Mouse (Mus musculus) heart, embryonic 11.5 days (tissue): ENCODE data around the gene Atxn7l1. TPM values are rescaled to one million over a fixed set of nuclear protein-coding genes. Genes with fewer than 3 reads are reported as not detected.

ENCODE experiments used
- ATAC-seq: fragments of 200-750 bp; cut with Nextera tagmentation; replicated peaks from 2 replicates; pipeline ENCODE4 v1.8.0; 2017; ENCODE audit warnings: moderate library complexity; ENCODE audit not compliant: insufficient number of reproducible peaks, low FRiP score, low TSS enrichment
- H3K27ac ChIP-seq: fragments of 300-500 bp; sonication (generic); 2 replicates; pipeline ENCODE4 v1.5.1; 2014; ENCODE audit warnings: mild to moderate bottlenecking, low read depth, low read length
- H3K27me3 ChIP-seq: fragments of 300-500 bp; sonication (generic); 2 replicates; pipeline ENCODE4 v1.6.1; 2014; ENCODE audit warnings: mild to moderate bottlenecking, low read length, mixed read lengths; ENCODE audit not compliant: control insufficient read depth, insufficient read depth
- H3K36me3 ChIP-seq: fragments of 300-500 bp; sonication (generic); 2 replicates; pipeline ENCODE4 v1.6.1; 2014; ENCODE audit warnings: mild to moderate bottlenecking, low read length, moderate library complexity, mixed read lengths; ENCODE audit not compliant: control insufficient read depth, insufficient read depth
- H3K4me1 ChIP-seq: fragments of 300-500 bp; sonication (generic); 2 replicates; pipeline ENCODE4 v1.6.1; 2014; ENCODE audit warnings: low read length; ENCODE audit not compliant: control insufficient read depth, insufficient read depth
- H3K4me2 ChIP-seq: fragments of 300-500 bp; sonication (generic); 2 replicates; pipeline ENCODE4 v1.6.1; 2014; ENCODE audit warnings: mild to moderate bottlenecking, moderate library complexity
- H3K4me3 ChIP-seq: fragments of 300-500 bp; sonication (generic); 2 replicates; pipeline ENCODE4 v1.5.1; 2014; ENCODE audit warnings: low read depth, low read length
- H3K9ac ChIP-seq: fragments of 300-500 bp; sonication (generic); 2 replicates; pipeline ENCODE4 v1.6.1; 2014; ENCODE audit warnings: mild to moderate bottlenecking, low read depth, low read length, moderate library complexity
- H3K9me3 ChIP-seq: fragments of 300-500 bp; sonication (generic); replicated peaks from 2 replicates; pipeline ENCODE4 v1.6.1; 2016; ENCODE audit warnings: low read length; ENCODE audit not compliant: control insufficient read depth
- WGBS: fragments of 180-500 bp; shearing (Covaris S2); extraction: QIAGEN DNeasy Blood & Tissue Kit; methylation state at CpG from one replicate; pipeline ENCODE4 v1.1.7; 2014; ENCODE audit not compliant: insufficient replicate concordance; 5-methylcytosine and 5-hydroxymethylcytosine counted together
- polyA plus RNA-seq: library from polyadenylated mRNA; unstranded; fragments of >200 nt; fragmentation: Nextera tagmentation; extraction: Ambion mirVana; gene quantifications from 2 replicates; pipeline ENCODE4 v1.2.1, GENCODE M21; 2014

Gene Atxn7l1
- polyA plus RNA-seq, 1 experiment from 2014 or later = 15.6 TPM

- Histone ChIP-seq H3K4me2 (no peak overlapping the region), H3K27me3 (no peaks in the 10 kb centered on the region), H3K9me3 (no peaks in the 10 kb centered on the region), H3K4me1 (peaks cover 4% of the 10 kb centered on the region; the same call in 1 of the 2 replicates), H3K36me3 (no peaks in the 10 kb centered on the region), H3K27ac (no peak overlapping the region), H3K4me3 (no peak overlapping the region), H3K9ac (no peak overlapping the region)
- no peak for ATAC-seq
- 73% methylated on average over 11 of the region's 11 CpGs for WGBS
These were observed 35.1 kb downstream of the Atxn7l1 start for GRCm38 (mm10) chr12:33182428-33183137.

DNA sequence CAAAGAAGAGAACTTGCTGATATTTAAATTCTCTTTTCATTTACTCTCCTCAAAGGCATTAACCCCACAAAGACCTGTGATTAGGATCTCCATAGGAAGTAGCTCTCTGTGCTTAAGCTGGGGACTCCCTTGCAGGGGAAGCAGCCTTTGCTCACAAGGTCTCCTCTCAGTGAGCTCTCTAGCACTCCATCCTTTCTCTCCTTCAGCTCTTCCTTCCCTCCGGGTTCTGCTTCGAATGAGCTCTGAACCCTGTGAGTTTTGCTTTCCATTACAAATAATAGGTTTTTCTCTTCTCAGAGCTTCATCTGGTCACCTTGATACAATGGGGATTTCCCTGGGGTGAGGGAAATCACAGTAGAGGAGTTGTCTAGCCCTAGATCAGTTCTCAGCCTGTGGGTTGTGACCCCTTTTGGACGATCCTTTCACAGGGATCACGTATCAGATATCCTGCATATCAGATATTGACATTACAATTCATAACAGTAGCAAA lies 35.7 kb downstream of the Atxn7l1 start:
- Histone ChIP-seq H3K27ac (no peak overlapping the region), H3K4me3 (no peak overlapping the region), H3K27me3 (no peaks in the 10 kb centered on the region), H3K36me3 (no peaks in the 10 kb centered on the region), H3K9me3 (no peaks in the 10 kb centered on the region), H3K9ac (no peak overlapping the region), H3K4me2 (no peak overlapping the region), H3K4me1 (peaks cover 4% of the 10 kb centered on the region; the same call in 1 of the 2 replicates)
- ATAC-seq = no peak
- WGBS = 68% methylated on average over 4 of the region's 4 CpGs

GRCm38 (mm10) chr12:33184137-33184536 lies 36.6 kb downstream of the Atxn7l1 start:
- H3K4me2 ChIP-seq = no peak overlapping the region
- peaks cover 4% of the 10 kb centered on the region; the same call in 1 of the 2 replicates for H3K4me1 ChIP-seq
- H3K9ac ChIP-seq = no peak overlapping the region
- no peak for ATAC-seq
- WGBS = 88% methylated on average over 3 of the region's 3 CpGs
- no peaks in the 10 kb centered on the region for H3K9me3 ChIP-seq
- no peak overlapping the region for H3K4me3 ChIP-seq
- H3K27ac ChIP-seq = no peak overlapping the region
- no peaks in the 10 kb centered on the region for H3K27me3 ChIP-seq
- H3K36me3 ChIP-seq = no peaks in the 10 kb centered on the region

DNA sequence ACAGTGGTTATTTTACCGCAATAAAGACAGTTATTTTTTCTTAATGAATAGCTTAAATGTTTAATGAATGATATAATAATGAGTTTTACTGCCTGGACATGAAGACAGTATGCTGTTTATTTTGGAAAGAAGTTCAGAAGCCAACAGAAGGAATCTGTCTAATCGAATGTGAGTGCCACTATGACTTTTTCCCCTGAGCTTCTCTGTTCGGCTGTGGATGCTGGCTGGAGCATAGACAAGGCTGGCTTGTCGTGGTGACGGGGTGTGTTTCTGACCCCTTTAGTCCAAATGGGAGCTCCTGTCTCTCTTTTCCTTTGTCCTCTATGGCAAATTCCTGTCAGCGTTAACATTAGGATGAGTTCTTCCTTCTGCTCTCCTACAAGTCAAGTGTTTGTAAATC lies 37.6 kb downstream of the Atxn7l1 start:
- Histone ChIP-seq H3K36me3 (no peaks in the 10 kb centered on the region), H3K9me3 (no peaks in the 10 kb centered on the region), H3K9ac (no peak overlapping the region), H3K4me1 (peaks cover 4% of the 10 kb centered on the region; the same call in 1 of the 2 replicates), H3K4me2 (no peak overlapping the region), H3K27me3 (no peaks in the 10 kb centered on the region), H3K27ac (no peak overlapping the region), H3K4me3 (no peak overlapping the region)
- ATAC-seq = no peak
- 66% methylated on average over 6 of the region's 6 CpGs for WGBS

DNA sequence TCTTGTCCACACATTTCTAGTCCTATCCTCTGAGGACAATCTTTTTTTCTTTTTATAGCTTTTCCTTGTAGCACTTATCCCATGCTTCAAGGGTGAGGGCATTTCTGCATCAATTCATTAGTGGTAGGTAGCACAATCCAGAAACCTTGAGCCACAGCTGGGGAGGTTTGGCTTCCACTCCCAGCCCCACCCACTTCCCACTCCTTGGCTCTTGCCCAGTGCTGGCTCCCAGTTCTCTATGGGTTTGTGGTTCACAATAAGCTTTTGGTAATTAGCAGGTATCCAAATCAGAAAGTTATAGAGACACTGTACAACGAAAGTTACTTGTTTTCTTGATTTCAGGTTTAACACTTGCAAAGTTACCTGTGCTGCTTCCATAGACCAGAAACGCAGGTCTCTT lies 38.8 kb downstream of the Atxn7l1 start:
- WGBS = 86% methylated on average over 2 of the region's 2 CpGs
- no peak for ATAC-seq

DNA sequence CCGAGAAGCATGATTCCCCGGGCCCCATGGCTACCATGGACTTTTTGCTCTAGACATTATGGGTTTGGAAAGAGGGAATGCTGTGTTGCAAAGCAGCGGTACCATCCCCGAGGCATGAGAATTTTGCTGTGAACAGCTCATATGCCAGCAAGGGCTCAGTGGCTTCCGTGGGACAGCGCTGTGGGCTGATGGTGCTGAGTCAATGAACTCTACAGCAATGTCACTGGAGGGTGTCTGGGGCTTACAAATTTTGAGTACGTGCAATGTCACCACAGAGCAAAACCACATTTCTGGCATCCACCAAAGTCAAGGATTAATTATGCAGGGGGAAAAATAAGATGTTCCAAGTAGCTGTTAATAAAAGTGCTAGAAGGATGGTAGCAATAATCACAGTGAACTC lies 42.6 kb downstream of the Atxn7l1 start:
- H3K36me3 ChIP-seq = no peaks in the 10 kb centered on the region
- ATAC-seq = no peak
- no peaks in the 10 kb centered on the region for H3K27me3 ChIP-seq
- no peak overlapping the region for H3K9ac ChIP-seq
- H3K4me1 ChIP-seq = peaks cover 18% of the 10 kb centered on the region
- no peak overlapping the region for H3K4me3 ChIP-seq
- no peaks in the 10 kb centered on the region for H3K9me3 ChIP-seq
- H3K27ac ChIP-seq = no peak overlapping the region
- no peak overlapping the region for H3K4me2 ChIP-seq
- 85% methylated on average over 7 of the region's 7 CpGs for WGBS

More for the DNA sequence above, 38.8 kb downstream of the Atxn7l1 start:
- Histone ChIP-seq H3K36me3 (no peaks in the 10 kb centered on the region), H3K9me3 (no peaks in the 10 kb centered on the region), H3K4me1 (peaks cover 9% of the 10 kb centered on the region), H3K4me2 (no peak overlapping the region), H3K9ac (no peak overlapping the region), H3K27me3 (no peaks in the 10 kb centered on the region), H3K27ac (no peak overlapping the region), H3K4me3 (no peak overlapping the region)

GRCm38 (mm10) chr12:33190633-33191032 lies 43.1 kb downstream of the Atxn7l1 start:
- Histone ChIP-seq H3K4me1 (peaks cover 18% of the 10 kb centered on the region), H3K4me3 (no peak overlapping the region), H3K9me3 (no peaks in the 10 kb centered on the region), H3K9ac (no peak overlapping the region), H3K36me3 (no peaks in the 10 kb centered on the region), H3K27me3 (no peaks in the 10 kb centered on the region), H3K4me2 (no peak overlapping the region), H3K27ac (no peak overlapping the region)
- ATAC-seq = no peak
- WGBS = 72% methylated on average over 6 of the region's 6 CpGs

DNA sequence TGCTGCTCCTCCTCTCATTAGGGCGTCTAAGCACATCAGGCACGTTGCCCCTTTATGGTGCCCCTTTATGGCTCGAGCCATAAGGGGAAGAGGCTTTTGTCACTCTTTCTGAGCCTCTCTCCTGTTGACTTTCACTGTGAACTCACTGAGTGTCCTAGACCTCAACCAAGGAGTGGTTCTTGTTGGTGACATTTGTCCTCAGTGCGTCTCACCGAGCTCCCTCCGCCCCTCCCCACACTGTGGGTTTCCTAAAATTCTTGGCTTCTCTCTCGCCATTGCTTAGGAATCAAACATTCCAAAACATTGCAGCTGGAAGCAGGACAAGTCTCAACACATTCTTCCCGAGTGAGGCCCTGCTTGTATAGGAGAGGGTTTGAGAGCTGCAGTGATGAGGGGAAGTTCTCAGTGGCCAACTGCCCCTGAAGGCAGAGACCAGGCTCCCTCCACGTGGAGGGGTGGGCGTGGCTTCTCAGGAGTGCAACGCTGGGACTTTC lies 46.0 kb downstream of the Atxn7l1 start:
- Histone ChIP-seq H3K4me3 (no peak overlapping the region), H3K4me2 (no peak overlapping the region), H3K4me1 (peaks cover 18% of the 10 kb centered on the region), H3K27me3 (no peaks in the 10 kb centered on the region), H3K36me3 (no peaks in the 10 kb centered on the region), H3K27ac (no peak overlapping the region), H3K9ac (no peak overlapping the region), H3K9me3 (no peaks in the 10 kb centered on the region)
- no peak for ATAC-seq
- WGBS = 42% methylated on average over 11 of the region's 11 CpGs

GRCm38 (mm10) chr12:33195175-33195574 lies 47.7 kb downstream of the Atxn7l1 start:
- Histone ChIP-seq H3K9ac (no peak overlapping the region), H3K4me1 (peaks cover 18% of the 10 kb centered on the region), H3K27me3 (no peaks in the 10 kb centered on the region), H3K4me2 (no peak overlapping the region), H3K27ac (no peak overlapping the region), H3K4me3 (no peak overlapping the region), H3K36me3 (no peaks in the 10 kb centered on the region), H3K9me3 (no peaks in the 10 kb centered on the region)
- 42% methylated on average over 8 of the region's 8 CpGs for WGBS
- no peak for ATAC-seq
